Mouse (Mus musculus) CD4-positive helper T cell, adult 2 months (primary cell): ENCODE measurements around the gene Spem1.

ENCODE experiments used
- DNase-seq: peaks from one replicate; pipeline ENCODE4 v3.0.0-alpha.2; 2012; ENCODE audit warnings: low read depth, missing footprints, low spot score

The Spem1 gene

GRCm38 (mm10) chr11:69800392-69801197 lies 21.4 kb downstream of the Spem1 start:
- no peak for DNase-seq

- DNase-seq, result no peak
Observed at GRCm38 (mm10) chr11:69800138-69800391, 21.9 kb downstream of the Spem1 start.

GRCm38 (mm10) chr11:69799394-69800137 lies 22.4 kb downstream of the Spem1 start:
- no peak for DNase-seq

GRCm38 (mm10) chr11:69797924-69798323 lies 24.1 kb downstream of the Spem1 start:
- DNase-seq, result no peak

- no peak for DNase-seq
Observed at GRCm38 (mm10) chr11:69795983-69796435, 26.0 kb downstream of the Spem1 start.

- peak; percentile 95 for DNase-seq
Observed at GRCm38 (mm10) chr11:69795168-69795982, 26.6 kb downstream of the Spem1 start, which contains the start of gene Chrnb1. Gene Chrnb1, minus strand, starts transcription at chr11:69795943.

- no peak for DNase-seq
Observed at GRCm38 (mm10) chr11:69793429-69793828, 28.6 kb downstream of the Spem1 start.

- no peak for DNase-seq
Observed at GRCm38 (mm10) chr11:69791420-69791819, 30.6 kb downstream of the Spem1 start.

- no peak for DNase-seq
Observed at GRCm38 (mm10) chr11:69789431-69789830, 32.5 kb downstream of the Spem1 start.

GRCm38 (mm10) chr11:69787306-69787705 lies 34.7 kb downstream of the Spem1 start:
- no peak for DNase-seq

GRCm38 (mm10) chr11:69784793-69785272 lies 37.1 kb downstream of the Spem1 start:
- no peak for DNase-seq

GRCm38 (mm10) chr11:69781828-69782227 lies 40.2 kb downstream of the Spem1 start:
- DNase-seq, result no peak

GRCm38 (mm10) chr11:69778985-69779384 lies 43.0 kb downstream of the Spem1 start:
- no peak for DNase-seq

GRCm38 (mm10) chr11:69778258-69778982 lies 43.6 kb downstream of the Spem1 start:
- DNase-seq, result no peak

GRCm38 (mm10) chr11:69777504-69778257 lies 44.3 kb downstream of the Spem1 start:
- no peak for DNase-seq

- no peak for DNase-seq
Observed at GRCm38 (mm10) chr11:69776488-69776887, 45.5 kb downstream of the Spem1 start.

- DNase-seq, result no peak
Observed at GRCm38 (mm10) chr11:69775716-69776115, 46.3 kb downstream of the Spem1 start.

- DNase-seq, result no peak
Observed at GRCm38 (mm10) chr11:69774961-69775360, 47.0 kb downstream of the Spem1 start.
